Mouse (Mus musculus): ENCODE data around the gene Fam13c. TPM values are rescaled to one million over a fixed set of nuclear protein-coding genes. Genes with fewer than 3 reads are reported as not detected.

The Fam13c gene
- polyA plus RNA-seq, 1 experiment from 2014 or later: 6.2 TPM

- no peaks in the 10 kb centered on the region for H3K4me1 ChIP-seq (ENCODE audit: control insufficient read depth, insufficient read depth, low read length)
- H3K27me3 ChIP-seq (replicated peaks; ENCODE audit: control insufficient read depth, insufficient read depth, low read length): no peaks in the 10 kb centered on the region
- H3K9me3 ChIP-seq (ENCODE audit: control insufficient read depth, low read length): peaks cover 5% of the 10 kb centered on the region; the same call in 1 of the 2 replicates
- H3K4me2 ChIP-seq (ENCODE audit: low read depth, low read length): no peak overlapping the region
- H3K4me3 ChIP-seq (ENCODE audit: low read length): no peak overlapping the region
- 74% methylated on average over 5 of the region's 5 CpGs for WGBS
- ATAC-seq: no peak
- H3K27ac ChIP-seq (ENCODE audit: low read length): no peak overlapping the region
- no peak overlapping the region for H3K9ac ChIP-seq (ENCODE audit: low read depth, low read length)
- no peaks in the 10 kb centered on the region for H3K36me3 ChIP-seq (ENCODE audit: control insufficient read depth, insufficient read depth, low read length)
These were observed 65.6 kb downstream of the Fam13c start for GRCm38 (mm10) chr10:70505842-70506241.

- Histone ChIP-seq H3K27ac (ENCODE audit: low read length) (no peak overlapping the region), H3K4me2 (ENCODE audit: low read depth, low read length) (no peak overlapping the region), H3K4me1 (ENCODE audit: control insufficient read depth, insufficient read depth, low read length) (no peaks in the 10 kb centered on the region), H3K27me3 (replicated peaks; ENCODE audit: control insufficient read depth, insufficient read depth, low read length) (no peaks in the 10 kb centered on the region), H3K9ac (ENCODE audit: low read depth, low read length) (no peak overlapping the region), H3K4me3 (ENCODE audit: low read length) (no peak overlapping the region), H3K9me3 (ENCODE audit: control insufficient read depth, low read length) (peaks cover 5% of the 10 kb centered on the region; the same call in 1 of the 2 replicates), H3K36me3 (ENCODE audit: control insufficient read depth, insufficient read depth, low read length) (no peaks in the 10 kb centered on the region)
- WGBS: 62% methylated on average over 15 of the region's 15 CpGs
- ATAC-seq: no peak
These were observed 66.4 kb downstream of the Fam13c start for GRCm38 (mm10) chr10:70506499-70507168.

- Histone ChIP-seq H3K27ac (ENCODE audit: low read length) (no peak overlapping the region), H3K4me2 (ENCODE audit: low read depth, low read length) (no peak overlapping the region), H3K9me3 (ENCODE audit: control insufficient read depth, low read length) (peaks cover 5% of the 10 kb centered on the region; the same call in 1 of the 2 replicates), H3K4me3 (ENCODE audit: low read length) (no peak overlapping the region), H3K4me1 (ENCODE audit: control insufficient read depth, insufficient read depth, low read length) (no peaks in the 10 kb centered on the region), H3K36me3 (ENCODE audit: control insufficient read depth, insufficient read depth, low read length) (no peaks in the 10 kb centered on the region), H3K9ac (ENCODE audit: low read depth, low read length) (no peak overlapping the region), H3K27me3 (replicated peaks; ENCODE audit: control insufficient read depth, insufficient read depth, low read length) (no peaks in the 10 kb centered on the region)
- no peak for ATAC-seq
- WGBS: 93% methylated on average over 3 of the region's 3 CpGs
These were observed 67.6 kb downstream of the Fam13c start for GRCm38 (mm10) chr10:70507880-70508279.

- H3K36me3 ChIP-seq (ENCODE audit: control insufficient read depth, insufficient read depth, low read length): no peaks in the 10 kb centered on the region
- H3K27ac ChIP-seq (ENCODE audit: low read length): no peak overlapping the region
- no peak for ATAC-seq
- no peak overlapping the region for H3K4me3 ChIP-seq (ENCODE audit: low read length)
- WGBS: 76% methylated on average over 9 of the region's 9 CpGs
- peaks cover 3% of the 10 kb centered on the region for H3K4me1 ChIP-seq (ENCODE audit: control insufficient read depth, insufficient read depth, low read length)
- no peak overlapping the region for H3K4me2 ChIP-seq (ENCODE audit: low read depth, low read length)
- H3K27me3 ChIP-seq (replicated peaks; ENCODE audit: control insufficient read depth, insufficient read depth, low read length): peaks cover 3% of the 10 kb centered on the region; the same call in 1 of the 2 replicates
- H3K9me3 ChIP-seq (ENCODE audit: control insufficient read depth, low read length): no peaks in the 10 kb centered on the region
- H3K9ac ChIP-seq (ENCODE audit: low read depth, low read length): no peak overlapping the region
These were observed 74.6 kb downstream of the Fam13c start for GRCm38 (mm10) chr10:70514848-70515247.

GRCm38 (mm10) chr10:70516661-70517060 is 76.4 kb downstream of the Fam13c start:
- Histone ChIP-seq H3K4me2 (ENCODE audit: low read depth, low read length) (no peak overlapping the region), H3K27me3 (replicated peaks; ENCODE audit: control insufficient read depth, insufficient read depth, low read length) (peaks cover 3% of the 10 kb centered on the region; the same call in 1 of the 2 replicates), H3K9me3 (ENCODE audit: control insufficient read depth, low read length) (no peaks in the 10 kb centered on the region), H3K36me3 (ENCODE audit: control insufficient read depth, insufficient read depth, low read length) (no peaks in the 10 kb centered on the region), H3K9ac (ENCODE audit: low read depth, low read length) (no peak overlapping the region), H3K4me1 (ENCODE audit: control insufficient read depth, insufficient read depth, low read length) (peaks cover 20% of the 10 kb centered on the region), H3K27ac (ENCODE audit: low read length) (no peak overlapping the region), H3K4me3 (ENCODE audit: low read length) (no peak overlapping the region)
- no peak for ATAC-seq
- WGBS: 91% methylated on average over 8 of the region's 8 CpGs

GRCm38 (mm10) chr10:70519640-70520099 is 79.4 kb downstream of the Fam13c start:
- Histone ChIP-seq H3K27me3 (replicated peaks; ENCODE audit: control insufficient read depth, insufficient read depth, low read length) (peaks cover 3% of the 10 kb centered on the region; the same call in 1 of the 2 replicates), H3K27ac (ENCODE audit: low read length) (no peak overlapping the region), H3K36me3 (ENCODE audit: control insufficient read depth, insufficient read depth, low read length) (no peaks in the 10 kb centered on the region), H3K4me1 (ENCODE audit: control insufficient read depth, insufficient read depth, low read length) (peaks cover 20% of the 10 kb centered on the region), H3K9me3 (ENCODE audit: control insufficient read depth, low read length) (no peaks in the 10 kb centered on the region), H3K4me2 (ENCODE audit: low read depth, low read length) (peak overlapping the region; percentile 88), H3K4me3 (ENCODE audit: low read length) (peak overlapping the region; percentile 49; the same call in 1 of the 2 replicates), H3K9ac (ENCODE audit: low read depth, low read length) (no peak overlapping the region)
- 14% methylated on average over 14 of the region's 14 CpGs for WGBS
- no peak for ATAC-seq

- Histone ChIP-seq H3K9ac (ENCODE audit: low read depth, low read length) (peak overlapping the region; percentile 49), H3K9me3 (ENCODE audit: control insufficient read depth, low read length) (no peaks in the 10 kb centered on the region), H3K4me1 (ENCODE audit: control insufficient read depth, insufficient read depth, low read length) (peaks cover 20% of the 10 kb centered on the region), H3K27ac (ENCODE audit: low read length) (no peak overlapping the region), H3K27me3 (replicated peaks; ENCODE audit: control insufficient read depth, insufficient read depth, low read length) (peaks cover 3% of the 10 kb centered on the region; the same call in 1 of the 2 replicates), H3K4me2 (ENCODE audit: low read depth, low read length) (peak overlapping the region; percentile 88), H3K4me3 (ENCODE audit: low read length) (peak overlapping the region; percentile 49), H3K36me3 (ENCODE audit: control insufficient read depth, insufficient read depth, low read length) (no peaks in the 10 kb centered on the region)
- WGBS: 1% methylated on average over 38 of the region's 38 CpGs
- ATAC-seq: peak; percentile 56
These were observed 80.2 kb downstream of the Fam13c start for GRCm38 (mm10) chr10:70520143-70521131.

- ATAC-seq: no peak
- Histone ChIP-seq H3K9ac (ENCODE audit: low read depth, low read length) (peak overlapping the region; percentile 49; the same call in 1 of the 2 replicates), H3K4me3 (ENCODE audit: low read length) (peak overlapping the region; percentile 49), H3K27me3 (replicated peaks; ENCODE audit: control insufficient read depth, insufficient read depth, low read length) (peaks cover 3% of the 10 kb centered on the region; the same call in 1 of the 2 replicates), H3K36me3 (ENCODE audit: control insufficient read depth, insufficient read depth, low read length) (no peaks in the 10 kb centered on the region), H3K27ac (ENCODE audit: low read length) (no peak overlapping the region), H3K4me1 (ENCODE audit: control insufficient read depth, insufficient read depth, low read length) (peaks cover 20% of the 10 kb centered on the region), H3K4me2 (ENCODE audit: low read depth, low read length) (peak overlapping the region; percentile 88), H3K9me3 (ENCODE audit: control insufficient read depth, low read length) (no peaks in the 10 kb centered on the region)
- 31% methylated on average over 5 of the region's 5 CpGs for WGBS
These were observed 81.1 kb downstream of the Fam13c start for GRCm38 (mm10) chr10:70521379-70521778.
